Mouse (Mus musculus) brain, embryonic 14.5 days (tissue): ENCODE measurements around the gene Hspa1l.

Experiments
- CTCF ChIP-seq: fragments of 200-500 bp; IDR thresholded peaks from 2 replicates; pipeline ENCODE4 v1.5.1; 2012; ENCODE audit warnings: inconsistent platforms, mild to moderate bottlenecking, moderate library complexity, borderline replicate concordance; ENCODE audit not compliant: insufficient read depth, insufficient read length; ENCODE audit errors: extremely low read depth
- POLR2A ChIP-seq: fragments of 200-500 bp; IDR thresholded peaks from 2 replicates; pipeline ENCODE4 v1.6.1; 2012; ENCODE audit warnings: mild to moderate bottlenecking, inconsistent platforms, borderline replicate concordance; ENCODE audit not compliant: poor library complexity, insufficient read depth, insufficient read length, severe bottlenecking; ENCODE audit errors: extremely low read depth

- TF ChIP-seq CTCF (no peak), POLR2A (no peak)
Observed at GRCm38 (mm10) chr17:34959881-34960515, 12.5 kb upstream of the Hspa1l start.
